Comparison of ENCODE assay signal across 11 mouse cellular contexts in genomic region chr2:17837541-17838380, GRCm38 (mm10).
A peak's percentile ranks its signal among the peaks of the same experiment; 100 is the strongest.
DNase-seq lines count a peak whose midpoint lies in the region; ATAC-seq lines count a peak whose summit lies in the region.
"Had no signal": no experiment of that assay in that cellular context is flagged by ENCODE, and none has a peak within 500 bp of the region (broad histone marks: within the 10 kb centered on the region; RNA-seq: fewer than 3 reads in every experiment).

No protein-coding gene starts in this region.

- 67% methylated on average over 14 of the region's 14 CpGs for WGBS in forebrain, embryonic 10.5 days
- 56% methylated on average over 14 of the region's 14 CpGs for WGBS in forebrain, embryonic 11.5 days
- 32% methylated on average over 14 of the region's 14 CpGs for WGBS in embryonic facial prominence, embryonic 13.5 days
- 60% methylated on average over 14 of the region's 14 CpGs for WGBS in hindbrain, embryonic 12.5 days
- 24% methylated on average over 14 of the region's 14 CpGs for WGBS in midbrain, embryonic 15.5 days

- no peak for ATAC-seq in forebrain, embryonic 11.5 days (replicated peaks; ENCODE audit: low FRiP score)
- no peak for ATAC-seq in embryonic facial prominence, embryonic 13.5 days (ENCODE audit: insufficient number of reproducible peaks, insufficient read depth, low FRiP score, low TSS enrichment, low read depth)
- ATAC-seq in hindbrain, embryonic 12.5 days (ENCODE audit: low FRiP score), result no peak
- peak; percentile 64 for ATAC-seq in midbrain, embryonic 15.5 days (replicated peaks)

- peaks cover 18% of the 10 kb centered on the region; the same call in 1 of the 2 replicates for H3K27me3 ChIP-seq in forebrain, embryonic 10.5 days (ENCODE audit: poor library complexity, severe bottlenecking)
- H3K27me3 ChIP-seq in forebrain, embryonic 11.5 days (ENCODE audit: control insufficient read depth, insufficient read depth, low read length), result no peaks in the 10 kb centered on the region
- H3K27me3 ChIP-seq in embryonic facial prominence, embryonic 13.5 days, result no peaks in the 10 kb centered on the region
- H3K27me3 ChIP-seq in hindbrain, embryonic 12.5 days, result no peaks in the 10 kb centered on the region
- no peaks in the 10 kb centered on the region; the same call in none of the 2 replicates for H3K27me3 ChIP-seq in midbrain, embryonic 15.5 days (replicated peaks)

- no peak overlapping the region for H3K9ac ChIP-seq in forebrain, embryonic 11.5 days (ENCODE audit: low read length)
- no peak overlapping the region for H3K9ac ChIP-seq in embryonic facial prominence, embryonic 13.5 days
- H3K9ac ChIP-seq in hindbrain, embryonic 12.5 days, result no peak overlapping the region
- H3K9ac ChIP-seq in midbrain, embryonic 15.5 days, result no peak overlapping the region
- H3K9ac ChIP-seq: liver, embryonic 14.5 days had no signal

- H3K36me3 ChIP-seq in forebrain, embryonic 10.5 days (replicated peaks), result no peaks in the 10 kb centered on the region
- no peaks in the 10 kb centered on the region for H3K36me3 ChIP-seq in forebrain, embryonic 11.5 days (ENCODE audit: control insufficient read depth, insufficient read depth, low read length)
- no peaks in the 10 kb centered on the region for H3K36me3 ChIP-seq in embryonic facial prominence, embryonic 13.5 days
- no peaks in the 10 kb centered on the region for H3K36me3 ChIP-seq in hindbrain, embryonic 12.5 days
- no peaks in the 10 kb centered on the region for H3K36me3 ChIP-seq in midbrain, embryonic 15.5 days (replicated peaks)
- H3K36me3 ChIP-seq: G1E had no signal

- peaks cover 46% of the 10 kb centered on the region for H3K4me1 ChIP-seq in forebrain, embryonic 10.5 days
- H3K4me1 ChIP-seq in forebrain, embryonic 11.5 days (replicated peaks; ENCODE audit: control insufficient read depth, insufficient read depth, low read length), result peaks cover 13% of the 10 kb centered on the region; the same call in 1 of the 2 replicates
- peaks cover 38% of the 10 kb centered on the region for H3K4me1 ChIP-seq in embryonic facial prominence, embryonic 13.5 days
- H3K4me1 ChIP-seq in hindbrain, embryonic 12.5 days, result peaks cover 29% of the 10 kb centered on the region
- H3K4me1 ChIP-seq in midbrain, embryonic 15.5 days, result peaks cover 29% of the 10 kb centered on the region

- H3K4me3 ChIP-seq in forebrain, embryonic 10.5 days, result no peak overlapping the region
- no peak overlapping the region for H3K4me3 ChIP-seq in forebrain, embryonic 11.5 days (ENCODE audit: low read depth, low read length)
- no peak overlapping the region for H3K4me3 ChIP-seq in embryonic facial prominence, embryonic 13.5 days
- no peak overlapping the region for H3K4me3 ChIP-seq in hindbrain, embryonic 12.5 days
- no peak overlapping the region for H3K4me3 ChIP-seq in midbrain, embryonic 15.5 days
- H3K4me3 ChIP-seq: erythroblast, embryonic 14.5 days had no signal

- no peak for DNase-seq in forebrain, embryonic 10.5 days (ENCODE audit: extremely low spot score, low spot score)
- DNase-seq in forebrain, embryonic 11.5 days (ENCODE audit: low spot score), result no peak
- DNase-seq in liver, result no peak
- DNase-seq in gastrocnemius, adult 8-10 months (ENCODE audit: low spot score in 2 of 2), result no peak
- DNase-seq: gastrocnemius, postnatal 14 days had no signal

- H3K9me3 ChIP-seq in forebrain, embryonic 10.5 days, result no peaks in the 10 kb centered on the region
- no peaks in the 10 kb centered on the region for H3K9me3 ChIP-seq in forebrain, embryonic 11.5 days (ENCODE audit: control insufficient read depth, low read length)
- H3K9me3 ChIP-seq in embryonic facial prominence, embryonic 13.5 days, result no peaks in the 10 kb centered on the region
- H3K9me3 ChIP-seq in hindbrain, embryonic 12.5 days (replicated peaks), result no peaks in the 10 kb centered on the region
- H3K9me3 ChIP-seq in midbrain, embryonic 15.5 days, result no peaks in the 10 kb centered on the region
- H3K9me3 ChIP-seq: G1E had no signal

- no peak overlapping the region for H3K4me2 ChIP-seq in forebrain, embryonic 11.5 days (ENCODE audit: low read depth, low read length, severe bottlenecking)
- H3K4me2 ChIP-seq in embryonic facial prominence, embryonic 13.5 days, result peak overlapping the region; percentile 39
- peak overlapping the region; percentile 23; the same call in 1 of the 2 replicates for H3K4me2 ChIP-seq in hindbrain, embryonic 12.5 days (replicated peaks)
- H3K4me2 ChIP-seq in midbrain, embryonic 15.5 days, result peak overlapping the region; percentile 41

- peak overlapping the region; percentile 51 for H3K27ac ChIP-seq in forebrain, embryonic 10.5 days
- no peak overlapping the region; the same call in 1 of the 2 replicates for H3K27ac ChIP-seq in forebrain, embryonic 11.5 days (ENCODE audit: low read depth, low read length)
- no peak overlapping the region for H3K27ac ChIP-seq in embryonic facial prominence, embryonic 13.5 days
- no peak overlapping the region for H3K27ac ChIP-seq in hindbrain, embryonic 12.5 days
- H3K27ac ChIP-seq in midbrain, embryonic 15.5 days, result peak overlapping the region; percentile 18; the same call in 1 of the 2 replicates
- H3K27ac ChIP-seq: liver, embryonic 14.5 days had no signal

Comparison
In these comparisons a context has a peak if more than half of its experiments do, and no peak if none do; other contexts are left out.
1. H3K27ac ChIP-seq: peak in forebrain, embryonic 10.5 days (single experiment) and midbrain, embryonic 15.5 days (single experiment); none in forebrain, embryonic 11.5 days (single experiment), embryonic facial prominence, embryonic 13.5 days (single experiment) and hindbrain, embryonic 12.5 days (single experiment).